In genomic region chr2:144268446-144269305, GRCm38 (mm10) we compare ENCODE assay signal across 8 mouse cellular contexts. TPM values are rescaled to one million over a fixed set of nuclear protein-coding genes. Genes with fewer than 3 reads are reported as not detected.
DNase-seq lines count a peak whose midpoint lies in the region; ATAC-seq and TF ChIP-seq lines count a peak whose summit lies in the region.

No protein-coding gene starts in this region.

- ATAC-seq in heart, embryonic 14.5 days (ENCODE audit: insufficient number of reproducible peaks, insufficient read depth, low FRiP score, low read depth) = no peak
- no peak for ATAC-seq in G1E (ENCODE audit: extremely low read depth, insufficient number of reproducible peaks, low FRiP score, poor library complexity, severe bottlenecking)
- no peak for ATAC-seq in hindbrain, embryonic 14.5 days (ENCODE audit: low FRiP score)
- ATAC-seq in midbrain, embryonic 12.5 days (ENCODE audit: low FRiP score, low read depth) = no peak
- no peak for ATAC-seq in CD4-positive, CD25-positive, alpha-beta regulatory T cell, adult 4 months
- ATAC-seq in megakaryocyte progenitor cell, adult 5-6 weeks (replicated peaks; ENCODE audit: poor library complexity) = no peak

- DNase-seq in heart, adult 8-10 months (ENCODE audit: low spot score) = no peak
- DNase-seq in G1E (ENCODE audit: low spot score) = no peak
- DNase-seq in hindbrain, embryonic 14.5 days (ENCODE audit: low spot score) = no peak
- DNase-seq in gastrocnemius, adult 8-10 months (ENCODE audit: low spot score in 2 of 2) = no peak

- peak overlapping the region; percentile 72 for H3K4me2 ChIP-seq in heart, embryonic 14.5 days (ENCODE audit: low read length)
- H3K4me2 ChIP-seq in hindbrain, embryonic 14.5 days (replicated peaks) = peak overlapping the region; percentile 95
- H3K4me2 ChIP-seq in midbrain, embryonic 12.5 days (replicated peaks) = peak overlapping the region; percentile 65

- peak overlapping the region; percentile 99 for H3K9ac ChIP-seq in heart, embryonic 14.5 days (ENCODE audit: low read length)
- H3K9ac ChIP-seq in hindbrain, embryonic 14.5 days = peak overlapping the region; percentile 96
- H3K9ac ChIP-seq in midbrain, embryonic 12.5 days (replicated peaks) = peak overlapping the region; percentile 93

- H3K4me3 ChIP-seq in heart, embryonic 14.5 days (ENCODE audit: control insufficient read depth in 1 of 2, insufficient read depth in 1 of 2, low read depth in 1 of 2, low read length in 2 of 2) = peak overlapping the region; percentile 44 to 95; a peak in 3 of 4 replicates
- peak overlapping the region; percentile 92 for H3K4me3 ChIP-seq in G1E (ENCODE audit: low read depth, low read length)
- peak overlapping the region; percentile 99 for H3K4me3 ChIP-seq in hindbrain, embryonic 14.5 days (replicated peaks; ENCODE audit: low read length)
- H3K4me3 ChIP-seq in midbrain, embryonic 12.5 days = peak overlapping the region; percentile 89

- H3K4me1 ChIP-seq in heart, embryonic 14.5 days (ENCODE audit: control insufficient read depth in 2 of 2, insufficient read depth in 2 of 2, low read length in 2 of 2) = peaks cover 0 to 41% of the 10 kb centered on the region in 2 experiments; a peak in 2 of 4 replicates
- H3K4me1 ChIP-seq in G1E (ENCODE audit: insufficient read depth, low read depth, low read length) = peaks cover 53% of the 10 kb centered on the region
- peaks cover 31% of the 10 kb centered on the region for H3K4me1 ChIP-seq in hindbrain, embryonic 14.5 days (replicated peaks; ENCODE audit: control insufficient read depth, insufficient read depth, low read length)
- peaks cover 23% of the 10 kb centered on the region for H3K4me1 ChIP-seq in midbrain, embryonic 12.5 days

- TF ChIP-seq CTCF in G1E (IDR thresholded peaks at IDR 0.05; ENCODE audit: low read depth, low read length) = no peak

- WGBS in heart, embryonic 14.5 days = 8% methylated on average over 6 of the region's 6 CpGs
- WGBS in hindbrain, embryonic 14.5 days = 10% methylated on average over 6 of the region's 6 CpGs
- WGBS in midbrain, embryonic 12.5 days = 6% methylated on average over 6 of the region's 6 CpGs

- no peaks in the 10 kb centered on the region for H3K9me3 ChIP-seq in heart, embryonic 14.5 days (ENCODE audit: control insufficient read depth, low read length)
- no peaks in the 10 kb centered on the region for H3K9me3 ChIP-seq in G1E (replicated peaks)
- no peaks in the 10 kb centered on the region for H3K9me3 ChIP-seq in hindbrain, embryonic 14.5 days (ENCODE audit: control insufficient read depth, low read length)
- H3K9me3 ChIP-seq in midbrain, embryonic 12.5 days = no peaks in the 10 kb centered on the region

- H3K27me3 ChIP-seq in heart, embryonic 14.5 days (ENCODE audit: control insufficient read depth, insufficient read depth, low read length) = no peaks in the 10 kb centered on the region
- H3K27me3 ChIP-seq in G1E (ENCODE audit: insufficient read depth, low read length) = no peaks in the 10 kb centered on the region
- H3K27me3 ChIP-seq in hindbrain, embryonic 14.5 days (ENCODE audit: control insufficient read depth, insufficient read depth, low read length) = no peaks in the 10 kb centered on the region
- H3K27me3 ChIP-seq in midbrain, embryonic 12.5 days = no peaks in the 10 kb centered on the region

- peaks cover 37% of the 10 kb centered on the region for H3K36me3 ChIP-seq in heart, embryonic 14.5 days (ENCODE audit: control insufficient read depth, insufficient read depth, low read length)
- H3K36me3 ChIP-seq in G1E (replicated peaks) = peaks cover 47% of the 10 kb centered on the region
- no peaks in the 10 kb centered on the region; the same call in 1 of the 2 replicates for H3K36me3 ChIP-seq in hindbrain, embryonic 14.5 days (replicated peaks; ENCODE audit: control insufficient read depth, insufficient read depth)
- H3K36me3 ChIP-seq in midbrain, embryonic 12.5 days = no peaks in the 10 kb centered on the region

- H3K27ac ChIP-seq in heart, embryonic 14.5 days (replicated peaks in 1 of 2; ENCODE audit: control insufficient read depth in 1 of 2, insufficient read depth in 1 of 2, low read depth in 2 of 2, low read length in 2 of 2) = peak overlapping the region in 1 of 2 experiments; percentile 94; a peak in 1 of 4 replicates
- H3K27ac ChIP-seq in hindbrain, embryonic 14.5 days = no peak overlapping the region
- no peak overlapping the region for H3K27ac ChIP-seq in midbrain, embryonic 12.5 days (replicated peaks)

RNA-seq across cellular contexts. Expression of gene Mgme1, which starts 1.8 kb away (rescaled TPM):
- 21.2 and 21.8 TPM in 2 replicates for polyA plus RNA-seq in heart, embryonic 14.5 days (2014; fragmentation: Nextera tagmentation; extraction: Ambion mirVana)
- 10 to 100 TPM; 14.5 to 18.5 (median 17.3) TPM for total RNA-seq in heart, adult 8-10 months (2022)
- total RNA-seq in G1E (2014; fragmentation: Nextera tagmentation) (18.2 and 19.3 TPM in 2 replicates), G1E (2017) (17.1 and 18.5 TPM in 2 replicates)
- polyA plus RNA-seq in G1E (2012) = 1.5 and 1.8 TPM in 2 replicates
- 10.5 and 11.7 TPM in 2 replicates for polyA plus RNA-seq in hindbrain, embryonic 14.5 days (2014; fragmentation: Nextera tagmentation; extraction: Ambion mirVana)
- polyA plus RNA-seq in midbrain, embryonic 12.5 days (2016; fragmentation: Nextera tagmentation; extraction: Ambion mirVana) = 15.2 and 17.5 TPM in 2 replicates
- polyA plus RNA-seq in CD4-positive, CD25-positive, alpha-beta regulatory T cell, adult 4 months (2017; shearing (Covaris generic)) = 10 to 100 TPM in 1 of 2 experiments, 1 to 10 TPM in 1; 7.7 to 13.6 TPM
- 16.5 and 17.7 TPM in 2 replicates for total RNA-seq in megakaryocyte progenitor cell, adult 5-6 weeks (2015)
- total RNA-seq in megakaryocyte progenitor cell, adult 5-6 weeks (2017) = 30.2 and 31.0 TPM in 2 replicates
- total RNA-seq in gastrocnemius, adult 8-10 months (2022) = 10 to 100 TPM; 11.8 to 13.8 (median 13.1) TPM

RNA-seq across cellular contexts. Expression of gene Snx5, which starts 2.0 kb away (rescaled TPM):
- polyA plus RNA-seq in heart, embryonic 14.5 days (2014; fragmentation: Nextera tagmentation; extraction: Ambion mirVana) = 96.4 and 99.9 TPM in 2 replicates
- total RNA-seq in heart, adult 8-10 months (2022) = 10 to 100 TPM; 56.1 to 62.3 (median 59.5) TPM
- total RNA-seq in G1E (2014; fragmentation: Nextera tagmentation) = 179 and 201 TPM in 2 replicates
- total RNA-seq in G1E (2017) = 185 and 197 TPM in 2 replicates
- polyA plus RNA-seq in G1E (2012) = 21.4 and 25.5 TPM in 2 replicates
- 73.0 and 75.9 TPM in 2 replicates for polyA plus RNA-seq in hindbrain, embryonic 14.5 days (2014; fragmentation: Nextera tagmentation; extraction: Ambion mirVana)
- 93.3 and 97.2 TPM in 2 replicates for polyA plus RNA-seq in midbrain, embryonic 12.5 days (2016; fragmentation: Nextera tagmentation; extraction: Ambion mirVana)
- polyA plus RNA-seq in CD4-positive, CD25-positive, alpha-beta regulatory T cell, adult 4 months (2017; shearing (Covaris generic)) = 10 to 100 TPM; 57.7 to 79.5 TPM
- total RNA-seq in megakaryocyte progenitor cell, adult 5-6 weeks (2015) = 269 and 285 TPM in 2 replicates
- 297 and 304 TPM in 2 replicates for total RNA-seq in megakaryocyte progenitor cell, adult 5-6 weeks (2017)
- total RNA-seq in gastrocnemius, adult 8-10 months (2022) = 10 to 100 TPM; 57.8 to 66.5 (median 58.9) TPM
